Mouse (Mus musculus): ENCODE data around the gene Gid8. TPM values are rescaled to one million over a fixed set of nuclear protein-coding genes. Genes with fewer than 3 reads are reported as not detected.

The Gid8 gene
- polyA plus RNA-seq, 1 experiment from 2014 or later = 38.7 TPM

DNA sequence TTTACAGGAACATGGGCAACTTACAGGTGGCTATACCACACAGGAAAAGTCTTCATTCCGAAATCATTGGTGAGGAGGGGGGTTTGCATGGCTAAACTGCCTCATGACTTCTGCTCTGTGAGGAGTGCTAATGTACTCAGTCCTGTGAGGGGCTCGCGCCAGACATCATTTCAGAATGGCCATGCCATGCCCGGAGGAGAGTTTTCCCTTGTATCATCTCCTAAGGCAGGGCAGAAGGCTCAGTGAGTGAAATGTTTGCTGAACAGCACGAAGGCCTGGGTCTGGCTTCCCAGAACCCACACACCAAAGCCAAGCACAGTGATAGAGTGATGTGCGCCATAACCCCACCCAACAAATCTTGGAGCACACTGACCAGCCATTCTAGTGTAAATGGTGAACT lies 32.9 kb downstream of the Gid8 start:
- TF ChIP-seq CTCF (IDR thresholded peaks at IDR 0.05) = no peak
- TF ChIP-seq EP300 (IDR thresholded peaks at IDR 0.05) = no peak
- Histone ChIP-seq H3K27me3 (replicated peaks; ENCODE audit: insufficient read depth, low read length) (no peaks in the 10 kb centered on the region), H3K4me2 (replicated peaks; ENCODE audit: low read depth, low read length) (no peak overlapping the region), H3K9ac (replicated peaks; ENCODE audit: low read depth) (no peak overlapping the region), H3K27ac (ENCODE audit: low read length) (no peak overlapping the region), H3K4me3 (ENCODE audit: low read depth, low read length) (no peak overlapping the region), H3K9me3 (ENCODE audit: low read length) (no peaks in the 10 kb centered on the region), H3K36me3 (ENCODE audit: insufficient read depth, low read length) (no peaks in the 10 kb centered on the region), H3K4me1 (ENCODE audit: insufficient read depth, low read depth, low read length) (no peaks in the 10 kb centered on the region)
- 80% methylated on average over 6 of the region's 6 CpGs for WGBS
- DNase-seq (ENCODE audit: low spot score) (no peak), ATAC-seq (no peak)

DNA sequence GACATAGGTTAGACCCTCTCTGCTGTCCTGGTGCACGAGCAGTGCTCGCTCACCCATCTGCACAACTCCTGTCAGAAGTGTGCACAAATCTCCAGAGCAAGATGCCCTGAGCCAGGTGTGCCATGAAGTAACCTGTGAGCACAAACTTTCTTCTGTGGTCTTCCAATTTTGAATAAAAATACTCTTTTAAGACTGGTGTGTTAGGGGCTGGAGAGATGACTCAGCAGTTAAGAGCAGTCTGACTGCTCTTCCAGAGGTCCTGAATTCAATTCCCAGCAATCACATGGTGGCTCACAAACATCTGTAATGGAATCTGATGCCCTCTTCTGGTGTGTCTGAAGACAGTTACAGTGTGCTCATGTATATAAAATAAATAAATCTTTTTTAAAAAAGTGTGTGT lies 33.4 kb downstream of the Gid8 start:
- no peak overlapping the region for H3K4me3 ChIP-seq (ENCODE audit: low read depth, low read length)
- ATAC-seq (no peak), DNase-seq (ENCODE audit: low spot score) (no peak)
- no peaks in the 10 kb centered on the region for H3K27me3 ChIP-seq (replicated peaks; ENCODE audit: insufficient read depth, low read length)
- no peaks in the 10 kb centered on the region for H3K4me1 ChIP-seq (ENCODE audit: insufficient read depth, low read depth, low read length)
- no peaks in the 10 kb centered on the region for H3K9me3 ChIP-seq (ENCODE audit: low read length)
- no peak overlapping the region for H3K27ac ChIP-seq (ENCODE audit: low read length)
- H3K9ac ChIP-seq (replicated peaks; ENCODE audit: low read depth) = no peak overlapping the region
- H3K4me2 ChIP-seq (replicated peaks; ENCODE audit: low read depth, low read length) = no peak overlapping the region
- 89% methylated on average over 2 of the region's 2 CpGs for WGBS
- TF ChIP-seq CTCF (IDR thresholded peaks at IDR 0.05) = no peak
- no peaks in the 10 kb centered on the region for H3K36me3 ChIP-seq (ENCODE audit: insufficient read depth, low read length)

DNA sequence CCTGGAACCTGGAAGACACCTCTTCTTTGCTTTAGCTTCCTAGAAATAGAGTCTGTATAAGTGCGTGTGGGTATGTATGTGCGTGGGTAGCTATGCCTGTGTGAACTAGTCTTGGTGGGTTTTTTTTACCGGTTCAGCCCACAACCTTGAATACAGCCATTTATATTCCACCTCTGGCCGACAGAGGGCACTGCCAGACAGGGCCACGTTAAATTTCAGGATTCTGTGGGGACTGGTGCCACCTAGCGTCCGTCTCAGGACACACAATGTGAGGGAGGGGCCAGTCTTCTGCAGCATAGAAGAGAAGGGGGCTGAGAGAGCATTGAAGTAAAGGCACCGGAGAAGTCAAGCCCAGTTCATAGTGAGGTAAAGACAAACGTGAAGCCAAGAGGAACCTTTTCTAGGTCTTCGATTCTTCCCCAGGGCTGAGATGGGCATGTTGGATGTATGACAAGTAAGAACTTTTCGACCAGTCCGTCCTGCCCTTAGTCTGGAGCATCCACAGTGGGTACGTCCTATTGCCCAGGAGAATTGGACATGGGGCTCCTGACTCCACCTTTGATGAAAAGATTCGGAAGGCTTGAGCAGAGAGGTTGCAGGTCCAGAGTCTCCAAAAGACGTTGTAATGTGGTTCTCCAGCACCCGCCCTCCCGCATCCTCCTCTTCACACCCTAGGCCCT lies 35.5 kb downstream of the Gid8 start:
- 28% methylated on average over 17 of the region's 17 CpGs for WGBS
- H3K27ac ChIP-seq (ENCODE audit: low read length) = no peak overlapping the region
- H3K4me3 ChIP-seq (ENCODE audit: low read depth, low read length) = no peak overlapping the region
- no peaks in the 10 kb centered on the region for H3K27me3 ChIP-seq (replicated peaks; ENCODE audit: insufficient read depth, low read length)
- peak; percentile 100 for TF ChIP-seq CTCF (IDR thresholded peaks at IDR 0.05)
- TF ChIP-seq EP300 (IDR thresholded peaks at IDR 0.05) = no peak
- H3K4me2 ChIP-seq (replicated peaks; ENCODE audit: low read depth, low read length) = no peak overlapping the region
- DNase-seq (ENCODE audit: low spot score) = peak; percentile 86
- ATAC-seq = peak; percentile 64
- no peak overlapping the region for H3K9ac ChIP-seq (replicated peaks; ENCODE audit: low read depth)
- H3K36me3 ChIP-seq (ENCODE audit: insufficient read depth, low read length) = no peaks in the 10 kb centered on the region
- no peaks in the 10 kb centered on the region for H3K9me3 ChIP-seq (ENCODE audit: low read length)
- no peaks in the 10 kb centered on the region for H3K4me1 ChIP-seq (ENCODE audit: insufficient read depth, low read depth, low read length)

DNA sequence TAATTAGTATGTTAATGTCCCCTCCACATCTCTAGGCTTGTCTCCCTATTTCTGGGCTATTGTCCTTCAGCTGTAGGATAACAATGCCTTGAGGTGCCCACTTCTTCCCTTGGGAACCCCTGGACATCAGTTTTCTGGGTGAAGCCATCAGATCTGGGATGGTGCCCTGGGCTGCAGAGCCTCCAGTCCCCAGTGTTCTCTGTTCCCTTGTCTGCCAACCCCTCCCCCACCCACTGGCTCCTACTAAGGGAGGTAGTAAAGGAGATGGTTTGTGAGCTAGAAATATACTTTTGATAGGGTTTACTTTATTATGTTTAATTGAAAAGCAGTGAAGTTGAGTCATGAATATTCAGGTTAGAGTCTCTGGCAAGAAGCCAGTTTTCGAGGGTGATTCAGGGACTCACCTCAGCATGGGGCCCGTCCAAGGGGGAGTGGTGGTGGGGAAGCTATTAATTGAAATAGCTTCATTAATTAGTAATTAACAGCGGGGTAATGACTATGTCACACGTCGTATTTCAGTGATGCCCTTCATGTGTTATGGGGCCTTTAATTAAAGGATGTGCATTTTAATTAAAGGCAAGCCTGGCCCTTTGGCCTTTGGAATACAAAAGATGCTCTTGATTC lies 36.8 kb downstream of the Gid8 start:
- TF ChIP-seq CTCF (IDR thresholded peaks at IDR 0.05) (no peak), EP300 (IDR thresholded peaks at IDR 0.05) (no peak)
- ATAC-seq (no peak), DNase-seq (ENCODE audit: low spot score) (no peak)
- Histone ChIP-seq H3K4me3 (ENCODE audit: low read depth, low read length) (no peak overlapping the region), H3K27ac (ENCODE audit: low read length) (no peak overlapping the region), H3K9me3 (ENCODE audit: low read length) (no peaks in the 10 kb centered on the region), H3K36me3 (ENCODE audit: insufficient read depth, low read length) (no peaks in the 10 kb centered on the region), H3K9ac (replicated peaks; ENCODE audit: low read depth) (no peak overlapping the region), H3K4me1 (ENCODE audit: insufficient read depth, low read depth, low read length) (no peaks in the 10 kb centered on the region), H3K27me3 (replicated peaks; ENCODE audit: insufficient read depth, low read length) (no peaks in the 10 kb centered on the region), H3K4me2 (replicated peaks; ENCODE audit: low read depth, low read length) (no peak overlapping the region)
- 51% methylated on average over 5 of the region's 5 CpGs for WGBS

DNA sequence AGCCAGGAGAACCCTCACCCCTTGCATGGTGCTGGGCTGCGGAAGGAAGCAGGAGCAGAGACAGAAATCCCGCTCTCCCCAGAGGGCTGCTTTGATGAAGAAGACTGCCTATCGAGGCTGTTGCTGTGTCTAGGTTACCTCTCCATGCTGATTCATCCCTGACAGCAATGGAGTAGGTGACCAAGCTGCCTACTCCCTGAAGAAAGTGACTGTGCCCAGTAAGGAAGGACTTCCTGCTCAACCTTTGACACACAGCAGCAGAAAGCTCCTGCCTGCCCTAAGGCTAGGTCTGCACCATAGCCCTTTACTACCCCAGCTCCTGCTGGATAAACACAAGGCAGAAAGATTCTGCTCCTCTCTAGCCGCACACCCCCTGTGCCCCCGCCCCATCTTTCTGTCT lies 39.0 kb downstream of the Gid8 start:
- DNase-seq (ENCODE audit: low spot score) (no peak), ATAC-seq (no peak)
- no peaks in the 10 kb centered on the region for H3K36me3 ChIP-seq (ENCODE audit: insufficient read depth, low read length)
- WGBS = 45% methylated on average over 5 of the region's 5 CpGs
- no peak overlapping the region for H3K4me2 ChIP-seq (replicated peaks; ENCODE audit: low read depth, low read length)
- H3K9ac ChIP-seq (replicated peaks; ENCODE audit: low read depth) = no peak overlapping the region
- H3K9me3 ChIP-seq (ENCODE audit: low read length) = no peaks in the 10 kb centered on the region
- no peaks in the 10 kb centered on the region for H3K27me3 ChIP-seq (replicated peaks; ENCODE audit: insufficient read depth, low read length)
- TF ChIP-seq CTCF (IDR thresholded peaks at IDR 0.05) = no peak
- no peak for TF ChIP-seq EP300 (IDR thresholded peaks at IDR 0.05)
- no peaks in the 10 kb centered on the region for H3K4me1 ChIP-seq (ENCODE audit: insufficient read depth, low read depth, low read length)
- no peak overlapping the region for H3K27ac ChIP-seq (ENCODE audit: low read length)
- no peak overlapping the region for H3K4me3 ChIP-seq (ENCODE audit: low read depth, low read length)

DNA sequence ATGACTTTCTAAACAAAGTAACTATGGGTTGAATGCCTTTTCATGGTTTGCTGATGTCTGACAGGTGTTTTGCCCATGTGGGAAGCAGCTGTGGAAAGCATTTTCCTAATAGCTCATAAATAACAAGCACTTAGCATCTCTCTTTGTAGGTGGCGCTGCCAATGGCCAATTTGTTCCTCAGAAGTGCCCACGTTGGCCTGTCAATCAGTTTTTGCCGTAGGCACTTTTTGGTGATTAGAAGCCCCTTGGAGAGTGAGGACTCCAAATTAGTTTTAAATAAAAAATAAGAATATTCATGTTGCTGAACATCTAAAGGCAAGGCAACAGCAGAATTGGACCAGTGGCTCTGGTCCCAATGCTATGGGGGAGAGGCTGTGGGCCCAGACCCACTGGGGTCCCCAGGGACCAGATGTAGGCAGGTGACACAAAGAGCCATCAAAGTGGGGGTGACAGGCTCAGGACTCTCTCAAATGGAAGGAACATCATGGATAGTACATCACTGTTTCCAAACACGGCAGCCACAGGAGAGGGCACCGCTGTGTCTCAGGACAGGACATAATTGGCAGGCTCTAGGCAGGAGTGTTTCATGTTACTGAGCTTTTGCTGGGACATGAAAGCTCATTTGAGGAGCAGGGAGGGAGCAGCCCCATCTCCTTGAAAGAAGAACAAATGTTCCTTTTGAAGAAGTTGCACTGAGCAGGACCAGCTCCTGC lies 45.2 kb downstream of the Gid8 start:
- Histone ChIP-seq H3K4me2 (replicated peaks; ENCODE audit: low read depth, low read length) (no peak overlapping the region), H3K27me3 (replicated peaks; ENCODE audit: insufficient read depth, low read length) (no peaks in the 10 kb centered on the region; the same call in 1 of the 2 replicates), H3K27ac (ENCODE audit: low read length) (no peak overlapping the region), H3K9ac (replicated peaks; ENCODE audit: low read depth) (no peak overlapping the region), H3K4me1 (ENCODE audit: insufficient read depth, low read depth, low read length) (no peaks in the 10 kb centered on the region), H3K9me3 (ENCODE audit: low read length) (no peaks in the 10 kb centered on the region), H3K4me3 (ENCODE audit: low read depth, low read length) (no peak overlapping the region), H3K36me3 (ENCODE audit: insufficient read depth, low read length) (no peaks in the 10 kb centered on the region)
- TF ChIP-seq EP300 (IDR thresholded peaks at IDR 0.05) = no peak
- TF ChIP-seq CTCF (IDR thresholded peaks at IDR 0.05) = no peak
- DNase-seq (ENCODE audit: low spot score) = no peak
- 76% methylated on average over 5 of the region's 5 CpGs for WGBS
- ATAC-seq = no peak

Measured in lung, postnatal 0 days (tissue).